Mouse (Mus musculus): ENCODE data around the gene Xrn1.

GRCm38 (mm10) chr9:96063083-96063802, 108.7 kb downstream of the Xrn1 start:
- no peak for TF ChIP-seq POLR2A (IDR thresholded peaks at IDR 0.05; ENCODE audit: borderline replicate concordance, control insufficient read depth, low read depth, low read length)
- no peak for TF ChIP-seq CTCF (IDR thresholded peaks at IDR 0.05; ENCODE audit: control insufficient read depth, insufficient read depth, low read length)
